9 mouse cellular contexts compared by ENCODE assay signal in genomic region chr11:118133133-118133751, GRCm38 (mm10). TPM values are rescaled to one million over a fixed set of nuclear protein-coding genes. Genes with fewer than 3 reads are reported as not detected.
DNase-seq lines count a peak whose midpoint lies in the region; ATAC-seq and TF ChIP-seq lines count a peak whose summit lies in the region.
"Had no signal": no experiment of that assay in that cellular context is flagged by ENCODE, and none has a peak within 500 bp of the region (broad histone marks: within the 10 kb centered on the region; RNA-seq: fewer than 3 reads in every experiment).

No protein-coding gene starts in this region.

- H3K4me3 ChIP-seq in heart, embryonic 13.5 days = no peak overlapping the region
- H3K4me3 ChIP-seq in stomach, embryonic 14.5 days (ENCODE audit: low read depth, low read length) = no peak overlapping the region
- no peak overlapping the region for H3K4me3 ChIP-seq in stomach, postnatal 0 days (ENCODE audit: low read depth, low read length)
- H3K4me3 ChIP-seq in intestine, embryonic 15.5 days (replicated peaks) = no peak overlapping the region
- H3K4me3 ChIP-seq: limb, embryonic 15.5 days had no signal

- TF ChIP-seq EP300 in stomach, postnatal 0 days (optimal IDR thresholded peaks at IDR 0.05) = no peak

- H3K36me3 ChIP-seq in heart, embryonic 13.5 days = no peaks in the 10 kb centered on the region
- no peaks in the 10 kb centered on the region for H3K36me3 ChIP-seq in stomach, embryonic 14.5 days (ENCODE audit: control insufficient read depth, insufficient read depth, low read length)
- no peaks in the 10 kb centered on the region for H3K36me3 ChIP-seq in stomach, postnatal 0 days (ENCODE audit: control insufficient read depth, insufficient read depth, low read length)
- no peaks in the 10 kb centered on the region for H3K36me3 ChIP-seq in intestine, embryonic 15.5 days
- H3K36me3 ChIP-seq: limb, embryonic 15.5 days had no signal

- H3K27ac ChIP-seq in heart, embryonic 13.5 days (replicated peaks) = peak overlapping the region; percentile 58
- H3K27ac ChIP-seq in stomach, embryonic 14.5 days (ENCODE audit: low read length) = no peak overlapping the region
- H3K27ac ChIP-seq in stomach, postnatal 0 days (replicated peaks) = no peak overlapping the region
- 0 out of 2 replicates have a peak overlapping the region, but pooled peaks have one; percentile 32 for H3K27ac ChIP-seq in intestine, embryonic 15.5 days
- H3K27ac ChIP-seq: limb, embryonic 15.5 days had no signal

- TF ChIP-seq CTCF in stomach, postnatal 0 days (IDR thresholded peaks at IDR 0.05; ENCODE audit: low read depth) = no peak

- peak; percentile 15; the same call in 1 of the 2 replicates for ATAC-seq in heart, embryonic 13.5 days (ENCODE audit: extremely low read depth, insufficient number of reproducible peaks, low FRiP score, low TSS enrichment)
- ATAC-seq in stomach, embryonic 14.5 days (ENCODE audit: insufficient number of reproducible peaks, insufficient read depth, low FRiP score, low read depth) = peak; percentile 4; the same call in 1 of the 2 replicates
- ATAC-seq in stomach, postnatal 0 days (ENCODE audit: low FRiP score, low TSS enrichment) = no peak; the same call in 1 of the 2 replicates
- peak; percentile 37; the same call in 1 of the 2 replicates for ATAC-seq in intestine, embryonic 15.5 days
- ATAC-seq in activated CD4-positive, CD25-positive, alpha-beta regulatory T cell, adult 4 months = no peak

- 49% methylated on average over 9 of the region's 9 CpGs for WGBS in heart, embryonic 13.5 days
- WGBS in stomach, embryonic 14.5 days = 53% methylated on average over 9 of the region's 9 CpGs
- 60% methylated on average over 9 of the region's 9 CpGs for WGBS in stomach, postnatal 0 days
- 52% methylated on average over 9 of the region's 9 CpGs for WGBS in intestine, embryonic 15.5 days

- no peak for DNase-seq in heart, postnatal 25 days (ENCODE audit: low spot score)
- DNase-seq in stomach, postnatal 0 days (ENCODE audit: low spot score) = no peak
- no peak for DNase-seq in adrenal gland, postnatal 25 days
- no peak for DNase-seq in spleen, postnatal 10 days (ENCODE audit: low spot score in 2 of 2)

- H3K4me2 ChIP-seq in heart, embryonic 13.5 days = no peak overlapping the region
- no peak overlapping the region for H3K4me2 ChIP-seq in stomach, embryonic 14.5 days (replicated peaks; ENCODE audit: low read depth, low read length)
- H3K4me2 ChIP-seq in stomach, postnatal 0 days (replicated peaks; ENCODE audit: low read depth) = no peak overlapping the region
- no peak overlapping the region for H3K4me2 ChIP-seq in intestine, embryonic 15.5 days (replicated peaks)
- H3K4me2 ChIP-seq: limb, embryonic 15.5 days had no signal

- intact Hi-C loops in heart, postnatal 25 days (cut with DNase I) = no loop called here

- H3K9me3 ChIP-seq in heart, embryonic 13.5 days = no peaks in the 10 kb centered on the region
- H3K9me3 ChIP-seq in stomach, embryonic 14.5 days (ENCODE audit: control insufficient read depth, low read depth, low read length) = no peaks in the 10 kb centered on the region
- no peaks in the 10 kb centered on the region for H3K9me3 ChIP-seq in stomach, postnatal 0 days (ENCODE audit: control insufficient read depth, low read length)
- no peaks in the 10 kb centered on the region for H3K9me3 ChIP-seq in intestine, embryonic 15.5 days
- H3K9me3 ChIP-seq: limb, embryonic 15.5 days had no signal

- no peak overlapping the region for H3K9ac ChIP-seq in heart, embryonic 13.5 days
- H3K9ac ChIP-seq in stomach, embryonic 14.5 days (replicated peaks; ENCODE audit: low read depth, low read length) = no peak overlapping the region
- no peak overlapping the region for H3K9ac ChIP-seq in stomach, postnatal 0 days (ENCODE audit: low read length)
- no peak overlapping the region for H3K9ac ChIP-seq in intestine, embryonic 15.5 days
- H3K9ac ChIP-seq: limb, embryonic 15.5 days had no signal

- H3K4me1 ChIP-seq in heart, embryonic 13.5 days = peaks cover 31% of the 10 kb centered on the region
- 0 out of 2 replicates have a peak, but pooled peaks cover 10% of the 10 kb centered on the region for H3K4me1 ChIP-seq in stomach, embryonic 14.5 days (ENCODE audit: control insufficient read depth, insufficient read depth, low read length)
- no peaks in the 10 kb centered on the region for H3K4me1 ChIP-seq in stomach, postnatal 0 days (replicated peaks; ENCODE audit: control insufficient read depth, insufficient read depth)
- peaks cover 20% of the 10 kb centered on the region for H3K4me1 ChIP-seq in intestine, embryonic 15.5 days (replicated peaks)

- H3K27me3 ChIP-seq in heart, embryonic 13.5 days (replicated peaks) = no peaks in the 10 kb centered on the region
- H3K27me3 ChIP-seq in stomach, embryonic 14.5 days (ENCODE audit: control insufficient read depth, insufficient read depth, low read length) = no peaks in the 10 kb centered on the region
- H3K27me3 ChIP-seq in stomach, postnatal 0 days (ENCODE audit: control insufficient read depth, insufficient read depth, low read length) = no peaks in the 10 kb centered on the region
- H3K27me3 ChIP-seq in intestine, embryonic 15.5 days (replicated peaks) = no peaks in the 10 kb centered on the region
- H3K27me3 ChIP-seq: limb, embryonic 15.5 days had no signal

RNA-seq across cellular contexts. Expression of gene Dnah17, which starts 2.8 kb away (rescaled TPM):
- polyA plus RNA-seq in heart, embryonic 13.5 days (2015; fragmentation: Nextera tagmentation; extraction: Ambion mirVana) = 0.05 and 0.10 TPM in 2 replicates
- under 1 TPM; 0.06 to 0.10 TPM for total RNA-seq in heart, postnatal 25 days (2021)
- polyA plus RNA-seq in stomach, embryonic 14.5 days (2014; fragmentation: Nextera tagmentation; extraction: Ambion mirVana) = 0.25 and 0.29 TPM in 2 replicates
- polyA plus RNA-seq in stomach, postnatal 0 days (2015; fragmentation: Nextera tagmentation; extraction: Ambion mirVana) = 0.04 and 0.06 TPM in 2 replicates
- 0.08 and 0.16 TPM in 2 replicates for polyA plus RNA-seq in intestine, embryonic 15.5 days (2015; fragmentation: Nextera tagmentation; extraction: Ambion mirVana)
- under 1 TPM; 0.28 to 0.46 TPM for polyA plus RNA-seq in activated CD4-positive, CD25-positive, alpha-beta regulatory T cell, adult 4 months (2017; shearing (Covaris generic))
- total RNA-seq in adrenal gland, postnatal 25 days (2021) = 0.03 TPM in 1 of 2 replicates, not detected in the other

Comparison
In these comparisons a context has a peak if more than half of its experiments do, and no peak if none do; other contexts are left out.
1. ATAC-seq: peak in heart, embryonic 13.5 days (single experiment), stomach, embryonic 14.5 days (single experiment) and intestine, embryonic 15.5 days (single experiment); none in stomach, postnatal 0 days (single experiment) and activated CD4-positive, CD25-positive, alpha-beta regulatory T cell, adult 4 months (single experiment).
2. H3K27ac ChIP-seq: peak in heart, embryonic 13.5 days (single experiment) and intestine, embryonic 15.5 days (single experiment); none in stomach, embryonic 14.5 days (single experiment) and stomach, postnatal 0 days (single experiment).